Mouse (Mus musculus) limb, embryonic 14.5 days (tissue): ENCODE measurements around the gene Ccpg1. TPM values are rescaled to one million over a fixed set of nuclear protein-coding genes. Genes with fewer than 3 reads are reported as not detected.

Experiments used
- ATAC-seq: fragments of 200-750 bp; cut with Nextera tagmentation; 2 replicates; pipeline ENCODE4 v1.8.0; 2017; ENCODE audit warnings: low read depth, moderate number of reproducible peaks, moderate TSS enrichment; ENCODE audit not compliant: low FRiP score
- DNase-seq: peaks from one replicate; pipeline ENCODE4 v3.0.0-alpha.2; 2015; ENCODE audit warnings: low spot score
- H3K27ac ChIP-seq: fragments of 300-500 bp; sonication (generic); replicated peaks from 2 replicates; pipeline ENCODE4 v1.5.1; 2014; ENCODE audit warnings: low read depth, mild to moderate bottlenecking, low read length, moderate library complexity, mixed read lengths
- H3K27me3 ChIP-seq: fragments of 300-500 bp; sonication (generic); 2 replicates; pipeline ENCODE4 v1.6.1; 2014; ENCODE audit warnings: low read length, mixed read lengths; ENCODE audit not compliant: control insufficient read depth, insufficient read depth
- H3K36me3 ChIP-seq: fragments of 300-500 bp; sonication (generic); 2 replicates; pipeline ENCODE4 v1.6.1; 2014; ENCODE audit warnings: mild to moderate bottlenecking, low read length, moderate library complexity, mixed read lengths; ENCODE audit not compliant: control insufficient read depth, insufficient read depth
- H3K4me1 ChIP-seq: fragments of 300-500 bp; sonication (generic); 2 replicates; pipeline ENCODE4 v1.6.1; 2014; ENCODE audit warnings: antibody characterized with exemption, low read length, mixed read lengths; ENCODE audit not compliant: control insufficient read depth, insufficient read depth
- H3K4me2 ChIP-seq: fragments of 300-500 bp; sonication (generic); replicated peaks from 2 replicates; pipeline ENCODE4 v1.6.1; 2014; ENCODE audit warnings: low read depth, mild to moderate bottlenecking, low read length, moderate library complexity; ENCODE audit not compliant: severe bottlenecking
- H3K4me3 ChIP-seq: fragments of 300-500 bp; sonication (generic); replicated peaks from 2 replicates; pipeline ENCODE4 v1.5.1; 2014; ENCODE audit warnings: low read length
- H3K9ac ChIP-seq: fragments of 300-500 bp; sonication (generic); 2 replicates; pipeline ENCODE4 v1.6.1; 2014; ENCODE audit warnings: mild to moderate bottlenecking, low read depth, low read length, moderate library complexity; ENCODE audit not compliant: severe bottlenecking
- H3K9me3 ChIP-seq: fragments of 300-500 bp; sonication (generic); 2 replicates; pipeline ENCODE4 v1.6.1; 2016; ENCODE audit warnings: low read length; ENCODE audit not compliant: control insufficient read depth
- POLR2A ChIP-seq: fragments of 200-500 bp; IDR thresholded peaks from 2 replicates; pipeline ENCODE4 v1.8.0; 2012; ENCODE audit warnings: inconsistent platforms, mild to moderate bottlenecking, moderate library complexity, borderline replicate concordance; ENCODE audit not compliant: insufficient read depth, insufficient read length; ENCODE audit errors: extremely low read depth
- WGBS: fragments of 180-500 bp; shearing (Covaris S2); extraction: QIAGEN DNeasy Blood & Tissue Kit; methylation state at CpG from one replicate; pipeline ENCODE4 v1.1.7; 2014; 5-methylcytosine and 5-hydroxymethylcytosine counted together
- polyA plus RNA-seq, 2 experiments: library from polyadenylated mRNA; depleted of rRNA in 1 of 2; stranded (reverse) in 1 of 2; unstranded in 1 of 2; fragments of >200 nt; fragmentation: Nextera tagmentation in 1 of 2; extraction: Ambion mirVana in 1 of 2; gene quantifications; 2 replicates each; pipeline versions ENCODE4 v1.2.1 to v1.2.3; 2012 to 2014

The Ccpg1 gene
- polyA plus RNA-seq, 2 experiments, result 14.6 to 28.1 TPM

DNA sequence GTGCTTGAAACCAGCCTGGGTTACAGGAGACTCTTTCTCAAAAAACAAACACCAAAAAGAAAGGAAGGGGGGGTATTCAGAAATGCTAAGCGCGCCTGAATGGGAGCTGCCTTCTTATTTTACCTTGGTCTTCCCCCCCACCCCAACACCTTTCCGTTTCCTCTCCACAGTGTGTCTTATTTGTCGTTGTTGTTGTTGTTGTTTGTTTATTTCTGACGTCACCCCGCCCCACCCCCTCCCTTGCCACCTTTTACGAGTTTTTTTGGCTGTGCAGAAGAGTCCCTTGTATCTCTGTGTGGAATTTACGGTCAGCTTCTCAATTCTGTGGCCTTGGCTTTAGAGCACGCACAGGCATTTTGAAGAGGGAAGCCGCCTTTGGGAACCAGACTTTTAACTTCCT lies 60.5 kb downstream of the Ccpg1 start:
- Histone ChIP-seq H3K27me3 (no peaks in the 10 kb centered on the region), H3K4me2 (peak overlapping the region; percentile 93), H3K36me3 (no peaks in the 10 kb centered on the region), H3K27ac (no peak overlapping the region), H3K4me1 (peaks cover 14% of the 10 kb centered on the region), H3K9me3 (no peaks in the 10 kb centered on the region), H3K9ac (peak overlapping the region; percentile 70; the same call in 1 of the 2 replicates), H3K4me3 (no peak overlapping the region)
- ATAC-seq, result no peak
- TF ChIP-seq POLR2A, result no peak
- WGBS, result 65% methylated on average over 10 of the region's 10 CpGs
- DNase-seq, result no peak

DNA sequence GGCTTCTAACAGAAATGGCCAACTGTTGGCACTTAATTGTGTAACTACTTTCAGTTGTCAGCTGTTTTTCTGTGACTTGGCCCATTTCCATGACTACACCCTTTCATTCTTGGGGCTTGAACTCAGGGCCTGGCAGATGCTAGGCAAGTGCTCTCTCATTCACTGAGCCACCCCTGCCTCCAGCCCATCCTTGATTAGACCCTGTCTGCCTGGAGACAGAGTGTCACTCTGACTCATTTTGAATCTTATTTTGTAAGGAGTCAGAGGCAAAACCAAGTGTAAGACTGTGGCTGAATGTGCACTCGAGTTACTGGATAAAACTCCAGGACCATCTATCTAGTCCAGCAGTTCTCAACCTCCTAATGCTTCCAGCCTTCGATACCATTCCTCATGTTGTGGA lies 62.7 kb downstream of the Ccpg1 start:
- ATAC-seq (no peak), DNase-seq (no peak)
- TF ChIP-seq POLR2A, result no peak
- no peak overlapping the region for H3K4me2 ChIP-seq
- no peaks in the 10 kb centered on the region for H3K27me3 ChIP-seq
- no peak overlapping the region for H3K27ac ChIP-seq
- peaks cover 16% of the 10 kb centered on the region for H3K4me1 ChIP-seq
- no peaks in the 10 kb centered on the region for H3K9me3 ChIP-seq
- H3K4me3 ChIP-seq, result no peak overlapping the region
- H3K9ac ChIP-seq, result no peak overlapping the region
- 84% methylated on average over 2 of the region's 2 CpGs for WGBS
- H3K36me3 ChIP-seq, result no peaks in the 10 kb centered on the region

GRCm38 (mm10) chr9:73048927-73049326 lies 63.7 kb downstream of the Ccpg1 start:
- DNase-seq, result no peak
- H3K4me1 ChIP-seq, result peaks cover 16% of the 10 kb centered on the region
- TF ChIP-seq POLR2A, result no peak
- no peak overlapping the region for H3K4me2 ChIP-seq
- no peaks in the 10 kb centered on the region for H3K36me3 ChIP-seq
- H3K27me3 ChIP-seq, result no peaks in the 10 kb centered on the region
- H3K4me3 ChIP-seq, result no peak overlapping the region
- no peaks in the 10 kb centered on the region for H3K9me3 ChIP-seq
- no peak overlapping the region for H3K27ac ChIP-seq
- H3K9ac ChIP-seq, result no peak overlapping the region
- 20% methylated on average over 4 of the region's 4 CpGs for WGBS
- ATAC-seq, result no peak

DNA sequence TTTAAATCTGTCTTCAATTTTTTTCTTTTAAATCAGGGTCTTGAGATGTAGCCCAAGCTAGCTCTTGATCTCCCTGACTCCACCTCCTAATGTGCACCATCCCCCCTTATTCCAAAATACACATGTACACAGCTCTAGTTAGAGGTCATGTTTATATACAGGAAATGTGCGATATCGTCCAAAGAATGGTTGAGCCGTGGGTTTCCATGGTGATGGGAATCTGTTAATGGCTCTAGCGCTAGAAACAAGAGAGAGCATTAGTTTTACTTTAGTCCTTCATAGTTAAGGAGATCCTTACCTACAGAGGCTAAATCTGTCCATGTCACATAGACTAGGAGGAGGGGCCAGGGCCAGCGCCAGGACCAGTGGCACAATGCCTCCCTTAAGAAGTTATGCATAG lies 64.6 kb downstream of the Ccpg1 start:
- H3K9ac ChIP-seq, result no peak overlapping the region
- no peaks in the 10 kb centered on the region for H3K27me3 ChIP-seq
- WGBS, result 56% methylated on average over 5 of the region's 5 CpGs
- no peak overlapping the region for H3K4me3 ChIP-seq
- H3K9me3 ChIP-seq, result no peaks in the 10 kb centered on the region
- no peaks in the 10 kb centered on the region for H3K36me3 ChIP-seq
- H3K4me1 ChIP-seq, result peaks cover 16% of the 10 kb centered on the region
- no peak overlapping the region for H3K27ac ChIP-seq
- TF ChIP-seq POLR2A, result no peak
- no peak overlapping the region for H3K4me2 ChIP-seq
- no peak for ATAC-seq
- no peak for DNase-seq

GRCm38 (mm10) chr9:73050606-73051005 lies 65.4 kb downstream of the Ccpg1 start:
- H3K4me3 ChIP-seq, result no peak overlapping the region
- no peaks in the 10 kb centered on the region for H3K9me3 ChIP-seq
- TF ChIP-seq POLR2A, result no peak
- no peaks in the 10 kb centered on the region for H3K36me3 ChIP-seq
- H3K9ac ChIP-seq, result no peak overlapping the region
- no peak for ATAC-seq
- H3K27ac ChIP-seq, result no peak overlapping the region
- H3K27me3 ChIP-seq, result no peaks in the 10 kb centered on the region
- WGBS, result 38% methylated on average over 8 of the region's 8 CpGs
- peaks cover 11% of the 10 kb centered on the region for H3K4me1 ChIP-seq
- no peak for DNase-seq
- H3K4me2 ChIP-seq, result no peak overlapping the region

GRCm38 (mm10) chr9:73055441-73055911 lies 70.2 kb downstream of the Ccpg1 start:
- no peak overlapping the region for H3K9ac ChIP-seq
- peaks cover 4% of the 10 kb centered on the region; the same call in 1 of the 2 replicates for H3K4me1 ChIP-seq
- ATAC-seq (no peak), DNase-seq (no peak)
- H3K27me3 ChIP-seq, result no peaks in the 10 kb centered on the region
- no peaks in the 10 kb centered on the region for H3K9me3 ChIP-seq
- no peaks in the 10 kb centered on the region for H3K36me3 ChIP-seq
- TF ChIP-seq POLR2A, result no peak
- WGBS, result 38% methylated on average over 10 of the region's 10 CpGs
- no peak overlapping the region for H3K27ac ChIP-seq
- H3K4me2 ChIP-seq, result no peak overlapping the region
- H3K4me3 ChIP-seq, result no peak overlapping the region
